ENCODE assay signal across 9 mouse cellular contexts in the genomic region with DNA sequence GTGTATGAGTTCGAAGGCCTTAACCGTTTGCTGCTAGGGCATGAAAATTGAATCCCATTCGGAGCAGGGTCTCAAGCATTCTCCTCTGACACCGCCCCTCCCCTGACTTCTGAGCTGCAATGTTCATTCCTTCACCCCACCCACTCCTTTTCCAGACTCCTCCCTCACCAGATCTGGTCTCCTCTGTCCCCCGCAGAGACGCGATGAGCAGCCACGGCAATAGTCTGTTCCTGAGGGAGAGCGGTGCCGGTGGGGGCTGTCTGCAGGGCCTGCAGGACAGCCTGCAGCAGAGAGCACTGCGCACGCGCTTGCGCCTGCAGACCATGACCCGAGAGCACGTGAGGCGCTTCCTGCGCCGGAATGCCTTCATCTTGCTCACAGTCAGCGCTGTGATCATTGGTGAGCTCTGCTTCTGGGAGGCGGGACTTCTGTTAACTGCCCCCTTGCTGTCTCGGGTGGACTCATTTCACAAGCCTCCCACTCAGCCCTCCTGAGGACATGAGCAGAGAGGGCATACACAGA. TPM values are rescaled to one million over a fixed set of nuclear protein-coding genes. Genes with fewer than 3 reads are reported as not detected.
DNase-seq lines count a peak whose midpoint lies in the region; ATAC-seq lines count a peak whose summit lies in the region.
"Had no signal": no experiment of that assay in that cellular context is flagged by ENCODE, and none has a peak within 500 bp of the region (broad histone marks: within the 10 kb centered on the region; RNA-seq: fewer than 3 reads in every experiment).

No protein-coding gene starts in this region.

- H3K4me1 ChIP-seq in heart, embryonic 10.5 days, result peaks cover 8% of the 10 kb centered on the region; the same call in 1 of the 2 replicates
- H3K4me1 ChIP-seq in midbrain, embryonic 12.5 days, result peaks cover 8% of the 10 kb centered on the region
- no peaks in the 10 kb centered on the region for H3K4me1 ChIP-seq in stomach, embryonic 14.5 days (ENCODE audit: control insufficient read depth, insufficient read depth, low read length)

- H3K9me3 ChIP-seq in heart, embryonic 10.5 days, result no peaks in the 10 kb centered on the region
- H3K9me3 ChIP-seq in midbrain, embryonic 12.5 days, result no peaks in the 10 kb centered on the region
- H3K9me3 ChIP-seq in stomach, embryonic 14.5 days (ENCODE audit: control insufficient read depth, low read depth, low read length), result no peaks in the 10 kb centered on the region

- 10% methylated on average over 22 of the region's 22 CpGs for WGBS in heart, embryonic 10.5 days
- whole genome bisulfite sequencing in midbrain, embryonic 12.5 days, result 8% methylated on average over 22 of the region's 22 CpGs
- 5% methylated on average over 22 of the region's 22 CpGs for WGBS in stomach, embryonic 14.5 days

- peak; percentile 98 for ATAC-seq in cerebellum, adult (ENCODE audit: insufficient number of reproducible peaks, low FRiP score, low TSS enrichment)
- peak; percentile 93 for ATAC-seq in midbrain, embryonic 12.5 days (ENCODE audit: low FRiP score, low read depth)
- peak; percentile 93 for ATAC-seq in stomach, embryonic 14.5 days (ENCODE audit: insufficient number of reproducible peaks, insufficient read depth, low FRiP score, low read depth)

- H3K36me3 ChIP-seq in heart, embryonic 10.5 days, result no peaks in the 10 kb centered on the region
- no peaks in the 10 kb centered on the region for H3K36me3 ChIP-seq in midbrain, embryonic 12.5 days
- no peaks in the 10 kb centered on the region for H3K36me3 ChIP-seq in stomach, embryonic 14.5 days (ENCODE audit: control insufficient read depth, insufficient read depth, low read length)

- H3K4me2 ChIP-seq in midbrain, embryonic 12.5 days (replicated peaks), result peak overlapping the region; percentile 64
- peak overlapping the region; percentile 61 for H3K4me2 ChIP-seq in stomach, embryonic 14.5 days (replicated peaks; ENCODE audit: low read depth, low read length)

- peak overlapping the region; percentile 53 for H3K4me3 ChIP-seq in heart, embryonic 10.5 days
- H3K4me3 ChIP-seq in midbrain, embryonic 12.5 days, result peak overlapping the region; percentile 49
- H3K4me3 ChIP-seq in stomach, embryonic 14.5 days (ENCODE audit: low read depth, low read length), result peak overlapping the region; percentile 34
- H3K4me3 ChIP-seq: erythroblast, embryonic 14.5 days had no signal

- peak overlapping the region; percentile 77 for H3K27ac ChIP-seq in heart, embryonic 10.5 days
- peak overlapping the region; percentile 77 for H3K27ac ChIP-seq in midbrain, embryonic 12.5 days (replicated peaks)
- H3K27ac ChIP-seq in stomach, embryonic 14.5 days (ENCODE audit: low read length), result peak overlapping the region; percentile 13; the same call in 1 of the 2 replicates

- H3K27me3 ChIP-seq in heart, embryonic 10.5 days (ENCODE audit: insufficient read depth, poor library complexity, severe bottlenecking), result no peaks in the 10 kb centered on the region
- H3K27me3 ChIP-seq in midbrain, embryonic 12.5 days, result no peaks in the 10 kb centered on the region; the same call in 1 of the 2 replicates
- no peaks in the 10 kb centered on the region for H3K27me3 ChIP-seq in stomach, embryonic 14.5 days (ENCODE audit: control insufficient read depth, insufficient read depth, low read length)

- DNase-seq in fibroblast of lung, adult 2 months (ENCODE audit: low read depth), result peak; percentile 27
- DNase-seq in heart, embryonic 10.5 days (ENCODE audit: low spot score), result peak; percentile 88
- DNase-seq in kidney, adult 8-10 months, result peak; percentile 56 to 60
- DNase-seq in left cerebral cortex, postnatal 4 days, result peak; percentile 80
- no peak for DNase-seq in spleen, adult 12 weeks (ENCODE audit: low spot score)

- intact Hi-C loops in left cerebral cortex, postnatal 4 days (cut with DNase I), result no loop called here

- H3K9ac ChIP-seq in midbrain, embryonic 12.5 days (replicated peaks), result peak overlapping the region; percentile 62
- peak overlapping the region; percentile 18; the same call in 1 of the 2 replicates for H3K9ac ChIP-seq in stomach, embryonic 14.5 days (replicated peaks; ENCODE audit: low read depth, low read length)

RNA-seq across cellular contexts. Expression of a gene that starts 7.3 kb away (rescaled TPM):
- polyA plus RNA-seq in heart, embryonic 10.5 days (2016; fragmentation: Nextera tagmentation; extraction: Ambion mirVana), result 0.68 and 0.76 TPM in 2 replicates
- 10 to 100 TPM; 15.7 to 18.1 TPM for total RNA-seq in left cerebral cortex, postnatal 4 days (2021)
- 1.8 and 2.4 TPM in 2 replicates for polyA plus RNA-seq in midbrain, embryonic 12.5 days (2016; fragmentation: Nextera tagmentation; extraction: Ambion mirVana)
- 0.78 and 1.1 TPM in 2 replicates for polyA plus RNA-seq in stomach, embryonic 14.5 days (2014; fragmentation: Nextera tagmentation; extraction: Ambion mirVana)
- polyA plus RNA-seq: erythroblast, embryonic 14.5 days had no signal

RNA-seq across cellular contexts. Expression of a gene that starts 34.8 kb away (rescaled TPM):
- polyA plus RNA-seq in heart, embryonic 10.5 days (2016; fragmentation: Nextera tagmentation; extraction: Ambion mirVana), result not detected in 2 replicates
- under 1 TPM in 1 of 2 experiments, not detected in 1; 0.22 TPM for total RNA-seq in left cerebral cortex, postnatal 4 days (2021)
- polyA plus RNA-seq in midbrain, embryonic 12.5 days (2016; fragmentation: Nextera tagmentation; extraction: Ambion mirVana), result 0.17 TPM in 2 replicates
- not detected in 2 replicates for polyA plus RNA-seq in stomach, embryonic 14.5 days (2014; fragmentation: Nextera tagmentation; extraction: Ambion mirVana)
- polyA plus RNA-seq: erythroblast, embryonic 14.5 days had no signal

Comparison
In these comparisons a context has a peak if more than half of its experiments do, and no peak if none do; other contexts are left out.
1. H3K27ac ChIP-seq: peak in every context shown above with its lines; median percentile 77 in heart, embryonic 10.5 days; 77 in midbrain, embryonic 12.5 days; 13 in stomach, embryonic 14.5 days.